Mouse (Mus musculus) gastrocnemius, adult 2 months (tissue): ENCODE data around the gene Cfap43. TPM values are rescaled to one million over a fixed set of nuclear protein-coding genes. Genes with fewer than 3 reads are reported as not detected.
"Not testable (repeated sequence)": the region's sequence is repeated elsewhere in the genome, so short reads cannot be mapped to it uniquely, and the experiment has no call there.

Experiments used
- DNase-seq: peaks from one replicate; pipeline ENCODE4 v3.0.0; 2022
- H3K27ac ChIP-seq: fragments of 200-600 bp; 2 replicates; pipeline ENCODE4 v1.8.1; 2022; ENCODE audit warnings: mild to moderate bottlenecking
- H3K4me3 ChIP-seq: fragments of 200-600 bp; 2 replicates; pipeline ENCODE4 v1.8.1; 2022; ENCODE audit warnings: mild to moderate bottlenecking, moderate library complexity
- CTCF ChIP-seq: fragments of 200-600 bp; IDR thresholded peaks from 2 replicates; pipeline ENCODE4 v1.8.1; 2022; ENCODE audit warnings: antibody characterized with exemption, mild to moderate bottlenecking, moderate library complexity
- intact Hi-C: fragments of 180-260 bp; cut with DNase I; formaldehyde crosslinking; loops from one replicate; pipeline ENCODE4 v1.15.1; 2025
- total RNA-seq, 2 experiments: library from RNA; stranded (reverse); gene quantifications; 2 replicates each; pipeline ENCODE4 v1.2.3; 2021

Cfap43 gene
- total RNA-seq, 2 experiments from 2014 or later: 0.11 TPM; not detected in 1

GRCm38 (mm10) chr19:47853951-47854795 is 64.9 kb downstream of the Cfap43 start:
- Histone ChIP-seq H3K27ac (peak overlapping the region; percentile 86), H3K4me3 (peak overlapping the region; percentile 79)
- TF ChIP-seq CTCF: no peak
- no peak for DNase-seq
- intact Hi-C loops: no loop called here

DNA sequence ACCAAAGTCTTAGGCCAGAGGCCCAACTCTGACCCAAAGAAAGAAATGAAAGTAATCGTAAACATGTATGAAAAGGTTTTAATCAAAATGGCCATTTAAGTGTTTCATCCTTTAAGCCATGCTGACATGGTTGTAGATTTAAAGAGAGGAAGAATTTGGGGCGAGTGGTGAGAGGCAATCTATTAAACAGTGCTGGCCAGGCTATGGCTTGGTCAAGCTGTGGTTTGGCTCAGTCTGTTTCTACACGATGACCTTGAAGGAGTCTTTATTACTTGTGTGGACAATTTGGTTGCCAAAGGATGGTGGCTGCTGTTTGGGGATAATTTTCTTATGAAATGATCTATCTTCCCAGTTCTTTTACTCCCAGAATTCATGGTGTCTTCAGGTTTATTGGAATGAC is 66.0 kb downstream of the Cfap43 start:
- no peak for TF ChIP-seq CTCF
- Histone ChIP-seq H3K4me3 (no peak overlapping the region), H3K27ac (no peak overlapping the region)
- intact Hi-C loops: no loop called here
- DNase-seq: no peak

DNA sequence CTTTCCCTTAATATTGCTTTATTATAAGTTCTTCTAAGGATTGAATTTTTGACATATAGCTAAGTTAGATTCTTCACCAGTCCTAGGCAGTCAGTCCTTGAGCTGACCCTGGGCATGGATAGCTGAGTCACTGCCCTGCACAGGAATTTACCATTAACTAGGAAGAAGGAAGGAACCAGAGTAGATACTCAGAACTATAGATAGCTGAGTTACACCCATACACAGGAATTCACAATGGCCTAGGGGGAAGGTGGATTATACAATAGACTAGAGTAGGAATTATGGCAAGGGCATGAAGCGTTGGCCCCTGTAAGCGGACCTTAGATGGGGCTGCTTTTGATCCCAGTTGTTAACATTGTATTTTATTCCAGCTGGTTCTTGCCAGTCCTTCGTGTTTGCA is 67.0 kb downstream of the Cfap43 start:
- H3K4me3 ChIP-seq, DNase-seq, intact Hi-C loops, H3K27ac ChIP-seq: not testable (repeated sequence)

- intact Hi-C loops: no loop called here
- no peak for TF ChIP-seq CTCF
- Histone ChIP-seq H3K4me3 (no peak overlapping the region), H3K27ac (no peak overlapping the region)
- DNase-seq: no peak
These were observed 69.4 kb downstream of the Cfap43 start for GRCm38 (mm10) chr19:47849735-47850134.

- H3K4me3 ChIP-seq, intact Hi-C loops, DNase-seq, H3K27ac ChIP-seq: not testable (repeated sequence)
These were observed 77.9 kb downstream of the Cfap43 start for GRCm38 (mm10) chr19:47841234-47841633.

- no peak for DNase-seq
- H3K4me3 ChIP-seq: peak overlapping the region; percentile 69
- intact Hi-C loops: no loop called here
- no peak for TF ChIP-seq CTCF
- H3K27ac ChIP-seq: no peak overlapping the region
These were observed 81.6 kb downstream of the Cfap43 start for GRCm38 (mm10) chr19:47837527-47837901.

DNA sequence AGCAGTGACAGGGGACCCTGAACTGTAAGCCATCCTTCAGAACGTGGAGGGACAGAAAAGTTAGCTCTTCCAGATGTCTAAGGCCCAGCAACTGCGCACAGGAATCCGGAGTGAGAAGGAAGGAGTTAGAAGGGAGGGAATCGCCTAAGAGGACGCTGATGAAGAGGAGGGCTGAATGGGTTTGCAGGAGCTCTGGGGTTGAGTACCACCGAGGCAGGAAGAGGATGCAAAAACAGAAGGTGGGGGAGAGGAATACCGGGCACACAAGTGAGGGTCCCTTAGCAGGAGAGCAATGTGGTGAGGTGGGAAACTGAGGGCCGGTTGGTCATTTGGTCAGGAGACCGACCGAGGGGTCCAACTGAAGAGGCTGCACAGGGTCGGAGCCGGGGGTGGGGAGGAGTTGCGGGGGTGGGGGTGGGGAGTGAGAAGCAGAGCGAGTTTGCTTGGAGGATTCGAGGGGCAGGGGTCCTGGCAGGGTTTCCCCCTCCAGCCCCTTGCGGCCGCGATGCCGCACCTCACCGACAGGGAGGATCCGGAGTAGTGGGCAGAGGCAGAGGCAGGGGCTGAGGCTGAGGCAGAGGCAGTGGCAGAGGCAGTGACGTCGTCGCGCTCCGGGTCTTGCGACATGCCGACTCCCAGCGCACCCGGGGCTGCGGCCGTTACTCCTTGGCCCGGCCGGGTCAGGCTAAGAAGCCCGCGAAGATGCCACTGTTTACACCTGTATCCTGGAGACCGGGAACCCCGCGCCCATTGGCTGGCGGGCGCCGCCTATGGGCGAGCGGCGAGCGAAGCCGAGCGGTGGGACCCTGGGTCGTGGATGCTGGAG is 82.2 kb downstream of the Cfap43 start:
- peak; percentile 32 for TF ChIP-seq CTCF
- peak; percentile 70 for DNase-seq
- intact Hi-C loops: no loop called here
- H3K4me3 ChIP-seq: peak overlapping the region; percentile 69
- no peak overlapping the region for H3K27ac ChIP-seq

DNA sequence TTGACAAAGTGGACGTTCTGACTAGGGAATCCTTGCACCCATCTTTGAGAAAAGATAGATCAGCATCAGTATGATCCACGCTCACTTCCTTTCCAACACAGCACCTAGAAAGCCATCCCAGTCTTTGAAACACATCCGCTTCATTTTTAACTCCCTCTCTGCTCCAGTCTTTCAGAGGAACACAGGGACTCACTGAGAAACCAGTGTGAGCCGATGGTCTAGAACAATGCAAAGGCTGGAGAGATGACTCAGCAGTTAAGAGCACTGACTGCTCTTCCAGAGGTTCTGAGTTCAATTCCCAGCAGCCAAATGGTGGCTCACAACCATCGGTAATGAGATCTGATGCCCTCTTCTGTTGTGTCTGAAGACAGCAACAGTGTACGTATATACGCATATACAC is 83.3 kb downstream of the Cfap43 start:
- no peak for TF ChIP-seq CTCF
- H3K27ac ChIP-seq: no peak overlapping the region
- DNase-seq: no peak
- no peak overlapping the region for H3K4me3 ChIP-seq
- intact Hi-C loops: no loop called here

- no peak for TF ChIP-seq CTCF
- no peak overlapping the region for H3K4me3 ChIP-seq
- H3K27ac ChIP-seq: no peak overlapping the region
- DNase-seq: no peak
- intact Hi-C loops: no loop called here
These were observed 84.5 kb downstream of the Cfap43 start for GRCm38 (mm10) chr19:47834614-47835013.

DNA sequence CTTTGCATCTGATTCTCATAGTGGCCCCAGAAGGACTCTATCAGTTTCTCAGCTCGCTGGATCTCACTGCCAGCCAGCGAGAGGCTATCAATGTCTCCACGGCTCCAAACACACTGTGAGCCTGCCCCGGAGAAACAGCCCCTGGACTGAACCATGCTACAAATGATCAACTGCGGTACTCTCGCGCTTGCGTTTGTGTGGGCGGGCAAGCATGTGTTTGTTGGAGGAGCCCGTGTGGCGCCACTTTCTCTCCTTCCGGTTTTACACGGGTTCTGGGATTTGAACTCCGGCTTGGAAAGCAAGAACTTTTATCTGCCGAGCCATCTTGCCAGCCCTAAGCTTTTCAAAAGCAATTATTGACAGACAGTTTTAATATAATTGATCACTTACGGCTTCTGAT is 86.8 kb downstream of the Cfap43 start:
- intact Hi-C loops: no loop called here
- no peak overlapping the region for H3K27ac ChIP-seq
- no peak overlapping the region for H3K4me3 ChIP-seq
- no peak for TF ChIP-seq CTCF
- no peak for DNase-seq

DNA sequence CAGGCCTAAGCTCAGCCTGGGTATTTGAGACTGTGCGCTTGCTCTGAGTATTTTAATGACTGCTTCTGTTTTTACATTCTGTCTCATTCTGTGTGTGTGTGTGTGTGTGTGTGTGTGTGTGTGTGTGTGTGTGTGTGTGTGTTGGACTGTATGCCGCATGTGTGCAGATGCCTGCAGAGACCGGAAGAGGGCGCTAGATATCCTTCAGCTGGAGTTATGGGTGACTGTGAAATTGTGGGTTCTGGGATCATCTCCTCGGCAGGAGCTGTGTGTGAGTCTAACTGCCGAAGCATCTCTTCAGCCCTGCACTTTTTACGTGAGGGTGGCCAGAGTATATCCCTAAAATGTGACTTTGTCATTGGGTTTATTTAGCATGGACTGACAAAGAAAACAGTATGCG is 88.0 kb downstream of the Cfap43 start:
- DNase-seq: no peak
- H3K4me3 ChIP-seq: no peak overlapping the region
- TF ChIP-seq CTCF: no peak
- intact Hi-C loops: no loop called here
- no peak overlapping the region for H3K27ac ChIP-seq

GRCm38 (mm10) chr19:47829913-47830450 is 89.1 kb downstream of the Cfap43 start:
- Histone ChIP-seq H3K4me3 (no peak overlapping the region), H3K27ac (no peak overlapping the region)
- no peak for TF ChIP-seq CTCF
- intact Hi-C loops: no loop called here
- DNase-seq: no peak

DNA sequence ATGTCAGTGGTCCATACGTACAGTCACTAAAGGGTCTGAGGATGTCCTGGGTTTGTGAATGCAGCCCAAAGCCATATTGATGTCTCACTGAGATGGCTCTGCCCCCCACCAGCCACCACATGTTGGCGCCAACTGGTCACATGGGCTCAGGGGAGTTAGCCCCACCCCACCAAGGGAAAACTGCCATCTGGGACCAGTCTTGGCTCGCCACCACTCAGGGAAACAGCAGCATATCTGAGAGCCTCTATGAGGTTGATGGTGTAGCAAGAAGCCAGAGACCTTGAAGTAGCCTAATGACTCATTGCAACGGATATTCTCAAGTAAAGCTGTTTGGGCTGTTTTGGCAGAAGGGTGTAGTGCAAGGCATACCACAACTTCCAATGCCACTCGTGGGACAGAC is 95.1 kb downstream of the Cfap43 start:
- no peak for TF ChIP-seq CTCF
- DNase-seq: no peak
- intact Hi-C loops: no loop called here
- Histone ChIP-seq H3K4me3 (no peak overlapping the region), H3K27ac (no peak overlapping the region)
